Mouse (Mus musculus) erythroblast, embryonic 14.5 days (primary cell): ENCODE results near the gene Gm10837.

Source experiments
- GATA1 ChIP-seq: IDR thresholded peaks from 2 replicates; pipeline ENCODE4 v1.6.1; 2012; ENCODE audit warnings: low read length, inconsistent platforms, mixed read lengths
- TAL1 ChIP-seq: IDR thresholded peaks from 3 replicates; pipeline ENCODE4 v1.6.1; 2012; ENCODE audit warnings: low read length, inconsistent platforms, mixed read lengths

DNA sequence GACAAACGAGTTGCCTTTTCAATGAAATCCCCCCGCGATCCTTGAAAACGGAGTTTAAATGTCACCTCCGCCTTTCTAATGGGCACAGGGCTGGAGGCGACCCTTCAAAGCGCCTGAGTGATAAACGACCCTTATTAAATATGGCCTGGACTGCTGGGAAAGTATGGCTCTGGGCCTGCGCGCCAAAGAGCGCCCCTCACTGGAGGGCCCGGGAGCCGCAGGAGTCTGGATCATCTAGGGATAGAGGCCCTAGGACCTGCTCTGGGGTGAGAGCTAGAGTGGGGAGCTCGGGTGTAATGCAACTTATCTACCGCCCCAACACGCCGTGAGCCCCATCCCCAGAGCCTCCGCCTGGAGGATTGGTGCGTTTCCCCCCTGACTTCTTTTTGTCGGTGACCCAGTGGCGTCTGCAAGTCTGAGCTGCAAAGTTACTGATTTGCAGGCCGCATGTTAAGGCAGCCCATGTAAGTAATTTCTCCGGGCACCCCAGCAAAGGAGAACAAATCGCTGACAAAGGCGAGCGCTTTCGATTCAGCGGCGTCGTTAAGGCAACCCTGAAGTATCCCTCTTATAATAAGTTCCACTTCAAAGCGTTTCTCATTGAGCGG lies 36.9 kb upstream of the Gm10837 start:
- TF ChIP-seq TAL1 (no peak), GATA1 (no peak)
